Mouse (Mus musculus) megakaryocyte, embryonic 14.5 days (primary cell): ENCODE results near the gene Prcd. TPM values are rescaled to one million over a fixed set of nuclear protein-coding genes. Genes with fewer than 3 reads are reported as not detected.
"Not testable (repeated sequence)": the region's sequence is repeated elsewhere in the genome, so short reads cannot be mapped to it uniquely, and the experiment has no call there.

Experiments used
- H3K27me3 ChIP-seq: replicated peaks from 2 replicates; pipeline ENCODE3; 2012; ENCODE audit warnings: inconsistent platforms
- H3K36me3 ChIP-seq: replicated peaks from 2 replicates; pipeline ENCODE3; 2012; ENCODE audit warnings: low read length, inconsistent platforms, mixed read lengths
- H3K4me1 ChIP-seq: 2 replicates; pipeline ENCODE4 v1.6.1; 2012; ENCODE audit warnings: inconsistent platforms
- H3K4me3 ChIP-seq: replicated peaks from 2 replicates; pipeline ENCODE3; 2012; ENCODE audit warnings: moderate library complexity, mild to moderate bottlenecking, inconsistent platforms
- H3K9me3 ChIP-seq: 2 replicates; pipeline ENCODE4 v1.6.1; 2012; ENCODE audit warnings: inconsistent platforms
- FLI1 ChIP-seq: IDR thresholded peaks from 2 replicates; pipeline ENCODE4 v1.6.1; 2012; ENCODE audit warnings: low read length, inconsistent platforms, mixed read lengths
- GATA1 ChIP-seq: IDR thresholded peaks from 3 replicates; pipeline ENCODE4 v1.6.1; 2012; ENCODE audit warnings: mixed read lengths, low read length, inconsistent platforms, borderline replicate concordance
- polyA plus RNA-seq: library from polyadenylated mRNA; stranded (reverse); fragments of >175 nt; gene quantifications from 2 replicates; pipeline ENCODE4 v1.2.3, GENCODE M21; 2012; ENCODE audit warnings: low replicate concordance; ENCODE audit not compliant: insufficient read depth

The Prcd gene
- polyA plus RNA-seq, 1 experiment, result not detected

GRCm38 (mm10) chr11:116625081-116626000 lies 28.0 kb upstream of the Prcd start:
- Histone ChIP-seq H3K4me1 (peaks cover 90% of the 10 kb centered on the region), H3K36me3 (peaks cover 29% of the 10 kb centered on the region), H3K27me3 (peaks cover 2% of the 10 kb centered on the region), H3K4me3 (peak overlapping the region; percentile 64), H3K9me3 (no peaks in the 10 kb centered on the region)
- TF ChIP-seq GATA1 (no peak), FLI1 (no peak)

GRCm38 (mm10) chr11:116626299-116627071 lies 26.8 kb upstream of the Prcd start, which contains the start of gene Rhbdf2:
TSS of gene Rhbdf2 (minus strand) at chr11:116627019.
- Histone ChIP-seq H3K9me3 (no peaks in the 10 kb centered on the region), H3K4me1 (peaks cover 86% of the 10 kb centered on the region), H3K27me3 (peaks cover 2% of the 10 kb centered on the region), H3K4me3 (peak within 1 kb of the TSS; percentile 62), H3K36me3 (peaks cover 18% of the 10 kb centered on the region)
- TF ChIP-seq FLI1 (no peak), GATA1 (no peak)

GRCm38 (mm10) chr11:116627072-116628020 lies 26.0 kb upstream of the Prcd start:
- H3K4me3 ChIP-seq, result no peak overlapping the region
- no peaks in the 10 kb centered on the region for H3K9me3 ChIP-seq
- TF ChIP-seq FLI1 (no peak), GATA1 (no peak)
- H3K36me3 ChIP-seq, result peaks cover 9% of the 10 kb centered on the region
- peaks cover 2% of the 10 kb centered on the region for H3K27me3 ChIP-seq
- H3K4me1 ChIP-seq, result peaks cover 80% of the 10 kb centered on the region

GRCm38 (mm10) chr11:116628712-116629111 lies 24.6 kb upstream of the Prcd start:
- Histone ChIP-seq H3K36me3 (no peaks in the 10 kb centered on the region), H3K4me1 (peaks cover 75% of the 10 kb centered on the region), H3K4me3 (no peak overlapping the region), H3K27me3 (peaks cover 2% of the 10 kb centered on the region), H3K9me3 (no peaks in the 10 kb centered on the region)
- TF ChIP-seq GATA1, result no peak
- no peak for TF ChIP-seq FLI1

GRCm38 (mm10) chr11:116629472-116629871 lies 23.9 kb upstream of the Prcd start:
- no peak overlapping the region for H3K4me3 ChIP-seq
- TF ChIP-seq FLI1 (no peak), GATA1 (no peak)
- peaks cover 72% of the 10 kb centered on the region for H3K4me1 ChIP-seq
- H3K9me3 ChIP-seq, result no peaks in the 10 kb centered on the region
- peaks cover 2% of the 10 kb centered on the region for H3K27me3 ChIP-seq
- no peaks in the 10 kb centered on the region for H3K36me3 ChIP-seq

GRCm38 (mm10) chr11:116630171-116630965 lies 23.0 kb upstream of the Prcd start:
- no peaks in the 10 kb centered on the region for H3K36me3 ChIP-seq
- H3K4me3 ChIP-seq, result no peak overlapping the region
- no peak for TF ChIP-seq FLI1
- TF ChIP-seq GATA1, result no peak
- H3K9me3 ChIP-seq, result no peaks in the 10 kb centered on the region
- H3K27me3 ChIP-seq, result peaks cover 5% of the 10 kb centered on the region
- H3K4me1 ChIP-seq, result peaks cover 63% of the 10 kb centered on the region

- H3K4me1 ChIP-seq, result peaks cover 38% of the 10 kb centered on the region
- no peak for TF ChIP-seq FLI1
- TF ChIP-seq GATA1, result no peak
- H3K27me3 ChIP-seq, result peaks cover 7% of the 10 kb centered on the region
- no peak overlapping the region for H3K4me3 ChIP-seq
- H3K36me3 ChIP-seq, result no peaks in the 10 kb centered on the region
- H3K9me3 ChIP-seq, result no peaks in the 10 kb centered on the region
Observed at GRCm38 (mm10) chr11:116632962-116633361, 20.4 kb upstream of the Prcd start.

GRCm38 (mm10) chr11:116636607-116637006 lies 16.7 kb upstream of the Prcd start:
- peaks cover 17% of the 10 kb centered on the region for H3K4me1 ChIP-seq
- H3K4me3 ChIP-seq, H3K36me3 ChIP-seq: not testable (repeated sequence)
- H3K9me3 ChIP-seq, result peaks cover 19% of the 10 kb centered on the region
- H3K27me3 ChIP-seq, result peaks cover 27% of the 10 kb centered on the region
